Mouse (Mus musculus) heart, postnatal 0 days (tissue): ENCODE results near the gene Arfgap2.

Experiments
- CTCF ChIP-seq: IDR thresholded peaks from 2 replicates; pipeline ENCODE4 v1.5.1; 2016; ENCODE audit warnings: antibody characterized with exemption, control low read depth, low read depth
- EP300 ChIP-seq: IDR thresholded peaks from 2 replicates; pipeline ENCODE4 v1.6.1; 2016; ENCODE audit warnings: antibody characterized with exemption, low read depth

- TF ChIP-seq CTCF (no peak), EP300 (no peak)
Measured at GRCm38 (mm10) chr2:91299156-91299555, 34.4 kb downstream of the Arfgap2 start.
